Mouse (Mus musculus) left cerebral cortex, adult 9 months (tissue): ENCODE measurements around the gene Meltf.
"Not testable (repeated sequence)": the region's sequence is repeated elsewhere in the genome, so short reads cannot be mapped to it uniquely, and the experiment has no call there.

Source experiments
- DNase-seq, 2 experiments: peaks; one replicate each; pipeline ENCODE4 v3.0.0; 2022; ENCODE audit warnings: low spot score in 2 of 2

Gene Meltf

DNA sequence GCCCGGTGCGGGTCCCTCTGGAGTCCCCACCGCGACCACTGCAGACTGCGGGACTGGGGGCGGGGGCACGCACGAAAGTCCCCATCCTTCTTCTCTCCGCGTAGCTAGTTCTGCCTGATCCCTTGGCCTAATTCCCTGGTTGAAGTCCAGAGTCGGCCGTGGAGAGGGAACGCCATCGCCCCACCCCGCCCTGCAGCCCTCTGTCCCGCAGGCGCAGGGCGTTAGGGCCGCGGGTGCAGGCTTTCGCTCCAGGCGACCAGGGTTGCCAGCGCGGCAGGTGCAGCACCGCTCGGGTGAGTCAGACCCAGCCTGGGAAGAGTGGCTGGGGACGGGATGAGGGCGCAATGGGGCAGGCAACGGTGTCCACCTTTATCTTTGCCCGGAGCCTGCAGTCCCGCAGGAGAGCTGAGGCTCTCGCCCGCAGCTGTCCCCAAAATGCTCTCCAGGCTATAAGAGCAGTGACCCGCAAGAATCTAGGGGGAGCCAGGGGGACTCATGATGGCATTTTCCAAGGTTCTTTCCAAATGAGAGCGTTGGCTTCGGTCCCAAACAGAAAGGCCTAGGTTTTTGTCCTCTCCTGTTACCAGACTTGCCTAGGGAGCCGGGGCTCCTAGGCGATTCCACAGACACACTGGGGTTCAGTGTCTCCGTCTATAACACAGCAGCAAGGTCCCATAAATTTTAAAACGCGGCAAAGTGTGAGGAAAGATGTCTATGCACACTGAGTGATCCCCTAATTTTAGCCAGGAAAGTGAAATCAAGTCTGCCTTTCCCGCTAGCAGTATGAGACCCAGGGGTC, 55.3 kb downstream of the Meltf start, which contains the start of gene Pigz:
Pigz (plus strand) TSS at position 101 of the 799 bp plus-strand sequence.
- peak in 1 of 2 experiments; percentile 60 for DNase-seq

DNA sequence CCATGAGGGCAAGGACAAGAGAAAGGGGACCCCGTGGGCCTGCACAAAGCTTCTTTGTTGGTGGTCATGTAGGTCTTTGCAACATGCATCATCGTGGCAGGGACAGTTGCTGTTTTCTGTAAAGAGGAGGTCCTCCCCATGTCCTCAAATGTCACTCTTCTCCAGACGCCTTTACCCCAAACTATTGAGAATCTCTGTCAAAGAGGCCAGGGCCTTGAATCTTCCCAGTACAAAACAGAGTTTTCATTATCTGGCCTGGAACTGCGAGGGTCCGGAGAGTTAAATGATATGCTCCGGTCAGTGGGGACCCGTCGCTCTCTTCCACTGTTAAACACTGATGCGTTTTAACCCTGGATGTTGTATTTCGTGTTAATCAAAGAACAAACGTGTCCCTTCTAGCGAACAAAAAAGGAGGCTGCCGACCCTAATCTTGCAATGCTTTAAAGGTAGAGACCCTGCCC, 56.0 kb downstream of the Meltf start:
- DNase-seq: no peak

DNA sequence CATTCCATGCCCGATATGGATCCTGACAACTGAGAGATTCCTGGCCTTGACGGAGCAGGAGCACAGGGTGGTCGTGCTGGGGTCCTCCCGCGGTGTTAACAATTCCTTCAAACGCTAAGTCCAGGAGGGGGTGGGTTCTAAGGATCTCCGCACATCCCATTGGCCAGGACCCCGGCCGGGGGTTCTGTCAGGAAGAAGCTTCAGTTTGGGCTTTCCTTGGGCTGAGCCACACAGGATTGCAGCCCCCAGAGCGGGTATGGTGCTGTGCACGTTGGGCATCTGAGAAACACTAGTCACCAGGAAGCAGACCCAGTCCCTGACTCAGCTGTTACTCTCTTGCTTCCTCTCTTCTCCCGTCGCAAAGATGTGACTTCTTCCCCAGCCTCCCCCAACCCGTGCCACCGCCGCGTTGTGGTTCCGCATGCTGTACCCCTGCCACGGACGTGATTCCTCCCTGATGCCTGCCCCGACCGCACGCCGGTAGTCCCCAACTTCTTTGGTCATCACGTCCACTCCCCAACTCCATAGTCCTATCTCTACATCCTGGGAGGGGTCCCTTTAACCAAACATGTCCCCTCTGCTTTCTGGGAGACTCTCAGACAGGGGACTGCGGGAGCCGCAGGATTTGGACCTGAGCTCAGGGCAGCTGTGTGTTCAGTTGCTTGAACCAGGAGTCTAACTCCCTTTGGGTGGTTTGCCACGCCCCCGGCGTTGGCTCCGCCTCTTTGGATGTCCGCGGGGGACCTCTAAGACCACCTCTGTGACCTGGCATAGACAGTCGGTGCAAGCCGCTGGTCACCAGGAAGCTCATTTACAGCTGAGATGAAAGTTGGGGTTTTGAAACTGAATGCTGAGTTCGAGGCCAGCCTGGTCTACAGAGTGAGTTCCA, 56.7 kb downstream of the Meltf start:
- peak in 1 of 2 experiments; percentile 53 for DNase-seq

DNA sequence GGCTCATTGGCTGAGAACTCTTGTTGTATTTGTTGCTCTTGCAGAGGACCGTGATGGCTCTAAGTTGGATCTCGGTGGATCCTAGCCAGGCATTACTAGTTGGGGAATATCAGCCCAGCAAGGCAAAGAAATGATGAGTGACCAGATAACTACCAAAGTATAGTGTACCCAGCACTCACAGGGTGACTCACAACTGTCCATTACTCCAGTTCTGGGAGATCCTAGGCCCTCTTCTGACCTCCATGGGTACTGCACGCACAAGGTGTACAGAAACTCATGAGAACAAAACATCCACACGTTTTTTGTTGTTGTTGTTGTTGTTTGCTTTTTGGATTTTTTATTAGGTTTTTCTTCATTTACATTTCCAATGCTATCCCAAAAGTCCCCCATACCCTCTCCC, 58.0 kb downstream of the Meltf start:
- no peak for DNase-seq

DNA sequence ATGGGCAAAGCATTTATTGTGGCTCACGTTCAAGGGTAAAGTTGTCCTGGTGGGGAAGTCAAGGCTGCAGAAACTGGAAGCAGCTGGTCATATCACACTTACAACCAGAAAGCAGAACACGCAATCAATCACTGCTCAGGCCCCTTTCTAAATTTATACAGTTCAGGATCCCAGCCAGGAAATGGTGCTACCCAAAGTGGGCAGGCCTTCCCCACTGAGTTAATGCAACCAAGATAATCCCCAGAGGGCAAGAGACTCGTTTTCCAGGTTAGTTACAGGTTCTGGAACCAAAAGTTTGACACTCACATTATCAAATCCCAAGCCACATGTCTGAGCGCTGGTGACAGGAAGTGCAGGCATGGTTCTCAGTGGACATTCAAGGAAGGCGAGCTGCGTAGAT, 60.2 kb downstream of the Meltf start:
- DNase-seq: no peak

DNA sequence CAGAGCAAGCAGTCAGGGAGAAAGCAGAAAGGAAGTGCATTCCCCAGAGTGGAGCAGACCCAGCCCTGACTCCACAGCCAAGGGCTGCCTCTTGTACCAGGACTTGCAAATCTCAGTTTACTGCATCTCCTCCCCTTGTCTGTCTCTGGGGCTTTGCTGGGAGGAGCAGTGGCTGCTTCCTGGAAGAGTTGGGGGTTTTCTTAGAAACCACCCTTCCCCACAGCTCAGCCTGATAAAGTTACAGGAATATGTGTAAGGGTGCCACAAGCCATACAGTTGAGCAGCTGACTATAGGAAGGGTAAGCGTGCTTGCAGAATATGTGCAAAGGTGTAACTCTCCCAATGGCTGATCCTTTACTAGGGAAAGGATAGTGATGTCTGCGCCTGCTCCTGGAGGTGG, 62.0 kb downstream of the Meltf start:
- no peak for DNase-seq

DNA sequence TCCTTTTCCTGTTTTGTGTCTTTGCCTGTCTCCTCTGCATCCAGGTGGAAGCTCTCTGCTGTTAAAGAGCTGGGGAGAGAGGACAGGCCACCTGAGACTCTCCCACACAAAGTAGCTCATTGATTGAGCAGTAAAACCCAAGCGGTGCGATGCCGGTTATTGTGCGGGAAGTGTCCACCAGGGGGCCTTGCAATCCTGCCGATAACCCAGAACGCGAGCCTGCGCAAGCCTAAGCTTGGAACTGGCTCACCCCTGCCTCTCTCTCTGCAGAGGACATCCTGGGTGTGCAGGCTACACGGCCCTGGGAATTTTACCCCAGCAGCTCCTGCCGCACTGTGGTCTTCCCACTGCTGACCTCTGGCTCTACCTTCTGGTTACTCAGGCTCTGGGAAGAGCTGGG, 65.4 kb downstream of the Meltf start:
- peak in 1 of 2 experiments; percentile 88 for DNase-seq

DNA sequence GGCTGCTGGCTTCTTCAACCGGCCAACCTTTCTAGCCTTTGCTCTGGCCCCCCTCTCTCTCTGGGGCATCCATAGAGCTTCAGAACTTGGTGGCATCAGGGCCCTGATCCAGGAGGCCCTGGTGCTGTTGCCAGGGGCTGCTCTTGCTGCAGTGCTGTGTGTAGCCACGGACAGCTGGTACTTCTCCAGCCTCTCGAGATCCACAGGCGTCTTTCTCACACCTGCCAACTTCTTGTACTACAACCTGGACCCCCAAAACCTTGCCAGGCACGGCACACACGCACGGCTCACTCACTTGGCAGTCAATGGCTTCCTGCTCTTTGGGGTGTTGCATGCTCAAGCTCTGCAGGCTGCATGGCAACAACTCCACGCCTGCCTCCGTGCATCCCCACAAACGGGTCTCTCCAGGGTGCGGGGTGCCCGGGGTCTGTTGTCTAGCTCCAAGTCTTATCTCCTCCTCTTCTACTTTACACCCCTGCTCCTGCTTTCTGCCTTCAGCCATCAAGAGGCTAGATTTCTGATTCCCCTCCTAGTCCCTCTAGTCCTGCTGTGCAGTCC, 66.2 kb downstream of the Meltf start:
- DNase-seq: no peak

DNA sequence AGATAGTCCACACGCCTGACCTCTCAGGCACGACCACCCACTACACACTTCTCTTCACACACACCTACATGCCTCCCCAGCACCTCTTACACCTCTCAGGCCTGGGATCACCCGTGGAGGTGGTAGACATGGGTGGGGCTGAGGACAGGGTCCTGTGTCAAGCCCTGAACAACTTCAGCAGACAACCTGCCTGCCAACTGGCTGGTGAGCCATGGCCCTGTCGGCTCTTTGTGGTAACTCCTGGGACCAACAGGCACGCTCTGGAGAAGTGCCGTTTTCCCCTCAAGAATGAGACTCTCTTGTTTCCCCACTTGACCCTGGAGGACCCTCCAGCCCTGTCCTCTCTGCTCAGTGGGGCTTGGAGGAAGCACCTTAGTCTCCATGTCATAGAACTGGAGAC, 66.8 kb downstream of the Meltf start:
- no peak for DNase-seq

DNA sequence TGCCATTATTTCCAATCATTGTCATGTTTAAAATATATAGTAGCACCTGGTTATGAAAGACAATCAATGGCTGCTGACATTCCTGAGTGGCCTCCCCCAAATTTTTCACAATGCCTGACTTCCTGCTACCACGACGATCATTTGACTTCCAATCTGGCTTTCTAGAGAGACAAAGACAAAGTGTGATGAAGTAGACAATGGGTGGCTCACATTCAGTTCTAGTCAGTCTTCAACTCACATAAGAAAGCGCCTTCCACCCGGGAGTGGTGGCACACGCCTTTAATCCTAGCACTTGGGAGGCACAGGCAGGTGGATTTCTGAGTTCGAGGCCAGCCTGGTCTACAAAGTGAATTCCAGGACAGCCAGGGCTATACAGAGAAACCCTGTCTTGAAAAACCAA, 67.4 kb downstream of the Meltf start:
- not testable (repeated sequence) for DNase-seq

DNA sequence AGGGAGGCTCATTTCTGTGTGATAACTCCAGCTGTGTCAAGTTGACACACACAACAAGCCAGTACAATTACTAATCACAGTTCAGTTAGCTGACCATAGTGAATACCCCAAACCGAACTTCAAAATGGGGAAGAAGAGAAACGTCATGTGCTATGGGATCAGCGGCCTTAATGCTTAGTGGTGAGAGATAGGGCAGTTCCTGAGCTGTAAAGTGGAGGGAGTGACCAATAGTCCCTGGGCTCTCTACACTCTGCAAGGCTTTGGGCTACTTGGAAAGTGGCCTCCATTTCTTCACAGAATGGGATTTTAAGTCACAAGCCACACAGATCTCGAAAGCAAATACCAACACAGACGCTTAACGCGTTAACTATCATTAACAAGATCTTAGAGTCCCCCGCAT, 68.7 kb downstream of the Meltf start:
- no peak for DNase-seq

DNA sequence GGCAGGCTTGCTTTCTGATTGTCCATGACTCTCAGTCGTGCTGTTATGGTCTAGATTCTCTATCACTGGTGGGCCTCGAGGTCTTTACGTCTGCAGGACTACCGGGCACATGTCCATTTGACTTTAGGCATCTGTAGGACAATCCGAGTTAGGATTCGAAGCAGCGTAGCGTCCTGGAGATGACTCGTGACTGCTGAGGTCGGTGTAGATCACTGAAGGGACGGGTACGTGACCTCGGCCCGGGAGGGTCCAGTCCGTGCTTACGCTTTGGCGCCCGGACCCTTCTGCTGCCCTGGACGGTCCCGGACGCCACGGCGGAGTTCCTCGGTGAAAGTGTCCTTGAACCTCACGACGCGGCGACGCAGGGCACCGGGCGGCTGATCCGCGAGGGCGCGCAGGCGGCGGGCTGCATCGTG, 69.3 kb downstream of the Meltf start:
- peak in 1 of 2 experiments; percentile 46 for DNase-seq

DNA sequence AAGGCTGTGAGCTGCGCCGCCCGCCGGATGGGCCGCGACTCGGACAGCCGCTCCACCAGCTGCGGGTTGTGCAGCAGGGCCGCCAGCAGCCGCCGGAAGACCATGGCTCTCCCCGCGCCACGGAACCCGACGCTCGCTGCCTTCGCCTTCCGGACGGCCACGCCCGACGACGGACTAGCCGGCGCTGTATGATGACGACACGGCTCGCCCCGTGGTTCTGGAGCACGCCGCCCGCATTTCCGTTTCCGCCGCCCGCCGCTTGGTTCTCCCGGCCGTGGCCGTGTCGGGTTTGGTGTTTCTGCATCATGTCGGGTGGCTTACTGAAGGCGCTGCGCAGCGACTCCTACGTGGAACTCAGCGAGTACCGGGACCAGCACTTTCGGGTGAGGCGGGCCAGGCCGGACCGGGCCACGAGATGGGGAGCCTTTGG, 69.8 kb downstream of the Meltf start, which contains the start of the genes 0610012G03Rik and Ncbp2:
0610012G03Rik (minus strand) TSS at position 150 of the 430 bp plus-strand sequence.
Ncbp2 (plus strand) TSS at position 169 of the 430 bp plus-strand sequence.
- peak; percentile 84 to 95 for DNase-seq
